Mouse (Mus musculus) liver, embryonic 15.5 days (tissue): ENCODE data around the gene Tcp1. TPM values are rescaled to one million over a fixed set of nuclear protein-coding genes. Genes with fewer than 3 reads are reported as not detected.
A peak's percentile ranks its signal among the peaks of the same experiment; 100 is the strongest.
"Not testable (repeated sequence)": the region's sequence is repeated elsewhere in the genome, so short reads cannot be mapped to it uniquely, and the experiment has no call there.

ENCODE experiments used
- ATAC-seq: fragments of 200-750 bp; cut with Nextera tagmentation; 2 replicates; pipeline ENCODE4 v1.8.0; 2017; ENCODE audit warnings: moderate number of reproducible peaks, mild to moderate bottlenecking, moderate library complexity; ENCODE audit not compliant: insufficient read depth
- H3K27ac ChIP-seq: fragments of 300-500 bp; sonication (generic); replicated peaks from 2 replicates; pipeline ENCODE4 v1.5.1; 2015; ENCODE audit warnings: mild to moderate bottlenecking, inconsistent platforms
- H3K27me3 ChIP-seq: fragments of 300-500 bp; sonication (generic); 2 replicates; pipeline ENCODE4 v1.6.1; 2015; ENCODE audit warnings: mild to moderate bottlenecking, inconsistent platforms
- H3K36me3 ChIP-seq: fragments of 300-500 bp; sonication (generic); replicated peaks from 2 replicates; pipeline ENCODE4 v1.6.1; 2015; ENCODE audit warnings: moderate library complexity, mild to moderate bottlenecking, inconsistent platforms
- H3K4me1 ChIP-seq: fragments of 300-500 bp; sonication (generic); replicated peaks from 2 replicates; pipeline ENCODE4 v1.6.1; 2015; ENCODE audit warnings: inconsistent platforms
- H3K4me2 ChIP-seq: fragments of 300-500 bp; sonication (generic); 2 replicates; pipeline ENCODE4 v1.6.1; 2015; ENCODE audit warnings: moderate library complexity, mild to moderate bottlenecking, inconsistent platforms
- H3K4me3 ChIP-seq: fragments of 300-500 bp; sonication (generic); replicated peaks from 2 replicates; pipeline ENCODE4 v1.5.1; 2015; ENCODE audit warnings: mild to moderate bottlenecking, inconsistent platforms
- H3K9ac ChIP-seq: fragments of 300-500 bp; sonication (generic); 2 replicates; pipeline ENCODE4 v1.6.1; 2015; ENCODE audit warnings: moderate library complexity, mild to moderate bottlenecking, inconsistent platforms
- H3K9me3 ChIP-seq: fragments of 300-500 bp; sonication (generic); replicated peaks from 2 replicates; pipeline ENCODE4 v1.6.1; 2016; ENCODE audit warnings: inconsistent platforms
- WGBS: fragments of 180-500 bp; shearing (Covaris S2); methylation state at CpG from one replicate; pipeline ENCODE4 v1.1.7; 2015; ENCODE audit warnings: mixed read lengths; ENCODE audit not compliant: insufficient replicate concordance; 5-methylcytosine and 5-hydroxymethylcytosine counted together
- polyA plus RNA-seq: library from polyadenylated mRNA; unstranded; fragments of >200 nt; fragmentation: Nextera tagmentation; extraction: Ambion mirVana; gene quantifications from 2 replicates; pipeline ENCODE4 v1.2.1, GENCODE M21; 2015

Gene Tcp1
- polyA plus RNA-seq, 1 experiment from 2014 or later: 211 TPM

GRCm38 (mm10) chr17:12940151-12940805 is 24.8 kb downstream of the Tcp1 start, which contains the start of gene Acat3:
Gene Acat3, minus strand, starts transcription at chr17:12940600.
- Histone ChIP-seq H3K27ac (peak within 1 kb of the TSS; percentile 48), H3K4me3 (peak within 1 kb of the TSS; percentile 37), H3K27me3 (no peaks in the 10 kb centered on the region), H3K4me1 (peaks cover 25% of the 10 kb centered on the region), H3K9me3 (no peaks in the 10 kb centered on the region), H3K4me2 (peak within 1 kb of the TSS; percentile 64), H3K36me3 (peaks cover 15% of the 10 kb centered on the region), H3K9ac (no peak within 1 kb of the TSS)
- WGBS: 14% methylated on average over 27 of the region's 27 CpGs
- ATAC-seq: peak; percentile 41

GRCm38 (mm10) chr17:12941543-12942260 is 26.2 kb downstream of the Tcp1 start:
- Histone ChIP-seq H3K4me1 (peaks cover 25% of the 10 kb centered on the region), H3K27me3 (no peaks in the 10 kb centered on the region), H3K27ac (no peak overlapping the region), H3K9me3 (no peaks in the 10 kb centered on the region), H3K4me2 (no peak overlapping the region), H3K36me3 (peaks cover 24% of the 10 kb centered on the region), H3K4me3 (no peak overlapping the region), H3K9ac (no peak overlapping the region)
- 67% methylated on average over 8 of the region's 8 CpGs for WGBS
- ATAC-seq: no peak

GRCm38 (mm10) chr17:12942459-12943162 is 27.1 kb downstream of the Tcp1 start:
- H3K9me3 ChIP-seq: no peaks in the 10 kb centered on the region
- H3K4me1 ChIP-seq: peaks cover 25% of the 10 kb centered on the region
- H3K4me2 ChIP-seq: no peak overlapping the region
- H3K9ac ChIP-seq: no peak overlapping the region
- no peaks in the 10 kb centered on the region for H3K27me3 ChIP-seq
- H3K4me3 ChIP-seq: no peak overlapping the region
- no peak overlapping the region for H3K27ac ChIP-seq
- no peak for ATAC-seq
- 77% methylated on average over 6 of the region's 6 CpGs for WGBS
- peaks cover 26% of the 10 kb centered on the region for H3K36me3 ChIP-seq

GRCm38 (mm10) chr17:12949669-12950068 is 34.2 kb downstream of the Tcp1 start:
- Histone ChIP-seq H3K4me3 (no peak overlapping the region), H3K27me3 (no peaks in the 10 kb centered on the region), H3K36me3 (peaks cover 52% of the 10 kb centered on the region), H3K4me1 (no peaks in the 10 kb centered on the region), H3K9me3 (no peaks in the 10 kb centered on the region), H3K4me2 (no peak overlapping the region), H3K9ac (no peak overlapping the region), H3K27ac (no peak overlapping the region)
- no peak for ATAC-seq
- 81% methylated on average over 5 of the region's 5 CpGs for WGBS

GRCm38 (mm10) chr17:12956664-12957063 is 41.2 kb downstream of the Tcp1 start:
- no peaks in the 10 kb centered on the region for H3K9me3 ChIP-seq
- 79% methylated on average over 8 of the region's 8 CpGs for WGBS
- no peaks in the 10 kb centered on the region for H3K27me3 ChIP-seq
- ATAC-seq: no peak
- H3K4me3 ChIP-seq: no peak overlapping the region
- peaks cover 13% of the 10 kb centered on the region for H3K4me1 ChIP-seq
- no peak overlapping the region for H3K27ac ChIP-seq
- peaks cover 29% of the 10 kb centered on the region for H3K36me3 ChIP-seq
- no peak overlapping the region for H3K9ac ChIP-seq
- H3K4me2 ChIP-seq: no peak overlapping the region

GRCm38 (mm10) chr17:12959377-12959776 is 43.9 kb downstream of the Tcp1 start:
- Histone ChIP-seq H3K4me2 (peak overlapping the region; percentile 41), H3K4me3 (0 out of 2 replicates have a peak overlapping the region, but pooled peaks have one; percentile 21), H3K36me3 (peaks cover 18% of the 10 kb centered on the region), H3K4me1 (peaks cover 13% of the 10 kb centered on the region)
- H3K9ac ChIP-seq, H3K9me3 ChIP-seq, H3K27me3 ChIP-seq, H3K27ac ChIP-seq, ATAC-seq: not testable (repeated sequence)
- 18% methylated on average over 2 of the region's 2 CpGs for WGBS

GRCm38 (mm10) chr17:12960331-12960873 is 44.9 kb downstream of the Tcp1 start, which contains the start of gene Acat2:
Gene Acat2, minus strand, starts transcription at chr17:12960747.
- H3K36me3 ChIP-seq: peaks cover 19% of the 10 kb centered on the region
- H3K4me2 ChIP-seq: peak within 1 kb of the TSS; percentile 88
- H3K27me3 ChIP-seq: no peaks in the 10 kb centered on the region
- H3K9ac ChIP-seq: peak within 1 kb of the TSS; percentile 70
- peaks cover 13% of the 10 kb centered on the region for H3K4me1 ChIP-seq
- under 1% methylated on average over 42 of the region's 42 CpGs for WGBS
- peak within 1 kb of the TSS; percentile 90 for H3K27ac ChIP-seq
- H3K4me3 ChIP-seq: peak within 1 kb of the TSS; percentile 82
- no peaks in the 10 kb centered on the region for H3K9me3 ChIP-seq
- ATAC-seq: peak; percentile 98

GRCm38 (mm10) chr17:12963476-12963875 is 48.0 kb downstream of the Tcp1 start:
- Histone ChIP-seq H3K27me3 (no peaks in the 10 kb centered on the region), H3K27ac (no peak overlapping the region), H3K4me1 (peaks cover 13% of the 10 kb centered on the region), H3K36me3 (peaks cover 32% of the 10 kb centered on the region), H3K4me3 (no peak overlapping the region), H3K9me3 (no peaks in the 10 kb centered on the region), H3K4me2 (no peak overlapping the region), H3K9ac (no peak overlapping the region)
- ATAC-seq: no peak
- 60% methylated on average over 3 of the region's 3 CpGs for WGBS

GRCm38 (mm10) chr17:12967173-12967572 is 51.7 kb downstream of the Tcp1 start:
- Histone ChIP-seq H3K36me3 (peaks cover 52% of the 10 kb centered on the region), H3K4me1 (no peaks in the 10 kb centered on the region), H3K9ac (no peak overlapping the region), H3K4me3 (no peak overlapping the region), H3K4me2 (no peak overlapping the region), H3K9me3 (no peaks in the 10 kb centered on the region), H3K27me3 (no peaks in the 10 kb centered on the region), H3K27ac (no peak overlapping the region)
- 88% methylated on average over 2 of the region's 2 CpGs for WGBS
- ATAC-seq: no peak

GRCm38 (mm10) chr17:12973851-12974250 is 58.4 kb downstream of the Tcp1 start:
- no peak overlapping the region for H3K9ac ChIP-seq
- no peak overlapping the region for H3K4me3 ChIP-seq
- H3K27me3 ChIP-seq: no peaks in the 10 kb centered on the region
- H3K4me1 ChIP-seq: no peaks in the 10 kb centered on the region
- ATAC-seq: no peak
- no peak overlapping the region for H3K27ac ChIP-seq
- WGBS: 73% methylated on average over 2 of the region's 2 CpGs
- no peak overlapping the region for H3K4me2 ChIP-seq
- no peaks in the 10 kb centered on the region for H3K9me3 ChIP-seq
- H3K36me3 ChIP-seq: peaks cover 70% of the 10 kb centered on the region
